Mouse (Mus musculus): ENCODE results near the gene Ripor3. TPM values are rescaled to one million over a fixed set of nuclear protein-coding genes. Genes with fewer than 3 reads are reported as not detected.

The Ripor3 gene
- polyA plus RNA-seq, 1 experiment = 1.9 TPM

- no peak for DNase-seq (ENCODE audit: low read depth, low spot score)
- WGBS = 64% methylated on average over 4 of the region's 4 CpGs
Observed at GRCm38 (mm10) chr2:167941320-167941719, 69.1 kb downstream of the Ripor3 start.

GRCm38 (mm10) chr2:167940636-167941035 lies 69.8 kb downstream of the Ripor3 start:
- DNase-seq (ENCODE audit: low read depth, low spot score) = no peak
- WGBS = 88% methylated on average over 11 of the region's 11 CpGs

GRCm38 (mm10) chr2:167939632-167940399 lies 70.6 kb downstream of the Ripor3 start:
- no peak for DNase-seq (ENCODE audit: low read depth, low spot score)
- 50% methylated on average over 11 of the region's 11 CpGs for WGBS

DNA sequence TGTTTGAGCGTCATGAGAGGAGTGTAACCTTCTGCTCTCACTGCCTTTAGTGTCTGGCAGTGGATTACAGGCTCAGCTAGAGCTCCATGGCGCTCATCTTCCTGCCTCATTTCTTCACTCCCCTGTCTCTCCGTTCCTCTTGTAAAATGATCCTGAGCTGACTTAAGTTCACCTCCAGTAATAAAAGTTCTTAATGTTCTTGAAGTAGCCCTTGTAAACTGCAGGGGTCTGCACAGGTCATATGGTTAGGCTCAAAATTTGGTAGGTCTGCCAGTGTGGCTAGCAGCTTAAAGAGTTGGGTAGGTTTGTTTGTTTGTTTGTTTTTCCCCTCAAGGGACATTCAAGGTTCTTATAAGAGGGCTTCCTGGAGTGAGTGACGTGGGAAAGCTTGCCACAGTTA lies 71.2 kb downstream of the Ripor3 start:
- no peak for DNase-seq (ENCODE audit: low read depth, low spot score)
- WGBS = 71% methylated on average over 4 of the region's 4 CpGs

DNA sequence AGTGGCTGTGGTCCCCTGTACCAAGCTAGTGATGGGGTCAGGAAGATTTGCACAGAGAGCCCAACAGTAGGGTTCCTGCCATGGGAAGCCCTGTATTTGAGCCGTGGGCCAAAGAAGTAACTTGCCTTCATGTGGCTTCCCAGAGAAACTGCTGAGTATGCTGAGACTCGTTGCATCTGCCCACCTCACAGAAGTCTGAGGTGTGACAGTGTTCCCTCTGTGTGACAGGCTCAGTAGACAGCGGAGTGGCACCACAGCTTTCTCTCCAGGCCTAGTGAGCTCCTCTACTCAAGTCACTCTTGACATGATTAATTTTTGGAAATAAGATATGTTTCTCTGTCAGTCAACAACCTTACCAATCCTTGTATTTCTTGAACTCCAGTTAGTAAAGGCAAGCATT lies 71.6 kb downstream of the Ripor3 start:
- DNase-seq (ENCODE audit: low read depth, low spot score) = no peak
- 81% methylated on average over 3 of the region's 3 CpGs for WGBS

DNA sequence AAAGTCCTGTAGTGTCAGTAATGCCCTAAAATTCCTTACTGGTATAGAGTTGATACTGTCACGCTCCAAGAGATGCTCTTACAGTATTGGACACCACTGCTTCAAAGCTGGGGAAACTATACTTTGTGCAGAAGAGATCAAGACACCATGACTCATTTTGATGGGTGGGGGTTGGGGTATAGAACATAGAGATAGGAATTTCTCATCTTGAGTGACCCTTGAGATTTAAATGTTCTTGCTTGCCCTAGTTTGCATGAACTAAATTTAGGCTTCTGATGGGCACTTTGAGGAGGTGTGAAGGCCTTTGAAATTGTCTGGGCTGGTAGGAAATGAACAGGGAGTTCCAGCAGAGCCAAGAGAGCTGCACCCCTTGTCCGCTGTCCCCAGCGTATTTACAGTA lies 74.5 kb downstream of the Ripor3 start:
- no peak for DNase-seq (ENCODE audit: low read depth, low spot score)
- 87% methylated on average over 3 of the region's 3 CpGs for WGBS

DNA sequence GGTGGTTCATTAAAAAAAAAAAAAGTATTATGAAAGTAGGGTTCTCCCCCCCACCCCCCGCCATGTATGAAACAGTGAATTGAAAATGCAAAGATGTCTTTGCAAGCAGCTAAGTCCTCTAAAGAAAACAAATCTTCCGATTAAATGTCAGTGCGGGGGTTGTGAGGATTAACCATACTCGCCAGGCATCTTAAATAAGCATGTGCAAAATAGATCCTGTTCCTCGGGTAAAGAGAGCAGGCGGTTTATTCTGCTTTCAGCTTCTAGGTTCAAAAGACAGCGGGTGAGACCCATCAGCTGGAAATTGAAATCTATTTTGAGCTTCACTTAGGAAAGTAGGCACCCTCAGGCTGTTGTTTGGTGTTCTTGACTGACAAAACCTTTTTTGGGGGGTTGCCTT lies 77.0 kb downstream of the Ripor3 start:
- WGBS = 53% methylated on average over 7 of the region's 7 CpGs
- DNase-seq (ENCODE audit: low read depth, low spot score) = no peak

- WGBS = 1% methylated on average over 18 of the region's 18 CpGs
- no peak for DNase-seq (ENCODE audit: low read depth, low spot score)
Observed at GRCm38 (mm10) chr2:167932727-167933231, 77.6 kb downstream of the Ripor3 start.

DNA sequence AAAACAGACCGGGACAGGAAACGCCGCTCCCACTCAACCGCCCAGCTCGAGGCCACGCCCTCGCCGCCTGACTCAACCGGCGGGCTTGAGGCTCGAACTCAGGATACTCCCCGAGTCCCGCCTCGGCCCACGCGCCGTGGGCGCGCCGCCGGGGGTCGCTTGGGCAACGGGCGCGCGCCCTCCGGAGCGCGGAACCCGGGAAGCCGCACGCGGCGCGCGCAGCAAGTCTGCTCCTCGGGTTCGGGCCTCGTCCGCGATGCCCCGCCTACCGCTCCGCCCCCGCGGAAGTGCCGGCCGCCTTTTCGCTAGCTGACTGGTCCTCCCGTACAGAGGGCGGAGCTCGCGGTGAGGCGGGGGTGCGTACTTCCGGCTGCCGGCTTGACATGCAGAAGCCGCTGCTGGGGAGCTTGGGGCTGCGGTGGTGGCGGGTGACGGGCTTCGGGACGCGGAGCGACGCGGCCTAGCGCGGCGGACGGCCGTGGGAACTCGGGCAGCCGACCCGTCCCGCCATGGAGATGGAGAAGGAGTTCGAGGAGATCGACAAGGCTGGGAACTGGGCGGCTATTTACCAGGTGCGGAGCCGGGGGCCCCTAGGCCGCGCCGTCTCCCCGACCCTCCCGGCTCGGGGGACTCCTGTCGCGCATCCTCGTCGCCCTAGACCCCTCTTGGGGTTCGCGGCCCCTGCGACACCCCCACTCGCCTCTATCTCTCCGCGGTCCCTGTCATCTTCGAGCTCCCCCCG lies 78.3 kb downstream of the Ripor3 start, which contains the start of gene Ptpn1:
Gene Ptpn1, plus strand, starts transcription at position 73 of the 742 bp plus-strand sequence.
- peak; percentile 73 for DNase-seq (ENCODE audit: low read depth, low spot score)
- under 1% methylated on average over 99 of the region's 99 CpGs for WGBS

GRCm38 (mm10) chr2:167930975-167931374 lies 79.4 kb downstream of the Ripor3 start:
- DNase-seq (ENCODE audit: low read depth, low spot score) = no peak
- WGBS = 93% methylated on average over 3 of the region's 3 CpGs

Other genes with a start within 250 kb of the Ripor3 start
- 23.1 and 28.3 TPM in 2 replicates for gene Ptpn1, start 78.6 kb downstream of the Ripor3 start, polyA plus RNA-seq (2012; rRNA removed)
- gene Pard6b, start 70.4 kb upstream of the Ripor3 start, polyA plus RNA-seq (2012; rRNA removed) = 16.5 and 24.8 TPM in 2 replicates
- gene Adnp, start 196.5 kb upstream of the Ripor3 start, polyA plus RNA-seq (2012; rRNA removed) = 10.5 and 15.0 TPM in 2 replicates
- 3.6 and 4.5 TPM in 2 replicates for gene Gm20716, start 219.7 kb upstream of the Ripor3 start, polyA plus RNA-seq (2012; rRNA removed)
- gene Dpm1, start 220.0 kb upstream of the Ripor3 start, polyA plus RNA-seq (2012; rRNA removed) = 14.8 and 19.9 TPM in 2 replicates
- 8.1 and 11.4 TPM in 2 replicates for gene Mocs3, start 220.0 kb upstream of the Ripor3 start, polyA plus RNA-seq (2012; rRNA removed)